Mouse (Mus musculus) megakaryocyte progenitor cell, adult 5-6 weeks (primary cell): ENCODE measurements around the gene Mepce. TPM values are rescaled to one million over a fixed set of nuclear protein-coding genes. Genes with fewer than 3 reads are reported as not detected.

Experiments used
- ATAC-seq: replicated peaks from 2 replicates; pipeline ENCODE4 v1.8.0; 2016; ENCODE audit warnings: mild to moderate bottlenecking, moderate TSS enrichment, inconsistent platforms; ENCODE audit not compliant: poor library complexity
- total RNA-seq, 2 experiments: library from RNA; stranded (forward) in 1 of 2; stranded (reverse) in 1 of 2; fragments of 157-497, 149-512 nt in 1 of 2; fragments of 200-1000 nt in 1 of 2; gene quantifications; 2 replicates each; pipeline versions ENCODE4 v1.2.3 to v1.2.4; 2015 to 2017

The Mepce gene
- total RNA-seq, 2 experiments from 2014 or later: 16.7 to 34.6 TPM

GRCm38 (mm10) chr5:137788946-137789531 lies 1.6 kb upstream of the Mepce start:
- no peak for ATAC-seq

- ATAC-seq: no peak
Measured at GRCm38 (mm10) chr5:137788171-137788570, 716 bp upstream of the Mepce start.

DNA sequence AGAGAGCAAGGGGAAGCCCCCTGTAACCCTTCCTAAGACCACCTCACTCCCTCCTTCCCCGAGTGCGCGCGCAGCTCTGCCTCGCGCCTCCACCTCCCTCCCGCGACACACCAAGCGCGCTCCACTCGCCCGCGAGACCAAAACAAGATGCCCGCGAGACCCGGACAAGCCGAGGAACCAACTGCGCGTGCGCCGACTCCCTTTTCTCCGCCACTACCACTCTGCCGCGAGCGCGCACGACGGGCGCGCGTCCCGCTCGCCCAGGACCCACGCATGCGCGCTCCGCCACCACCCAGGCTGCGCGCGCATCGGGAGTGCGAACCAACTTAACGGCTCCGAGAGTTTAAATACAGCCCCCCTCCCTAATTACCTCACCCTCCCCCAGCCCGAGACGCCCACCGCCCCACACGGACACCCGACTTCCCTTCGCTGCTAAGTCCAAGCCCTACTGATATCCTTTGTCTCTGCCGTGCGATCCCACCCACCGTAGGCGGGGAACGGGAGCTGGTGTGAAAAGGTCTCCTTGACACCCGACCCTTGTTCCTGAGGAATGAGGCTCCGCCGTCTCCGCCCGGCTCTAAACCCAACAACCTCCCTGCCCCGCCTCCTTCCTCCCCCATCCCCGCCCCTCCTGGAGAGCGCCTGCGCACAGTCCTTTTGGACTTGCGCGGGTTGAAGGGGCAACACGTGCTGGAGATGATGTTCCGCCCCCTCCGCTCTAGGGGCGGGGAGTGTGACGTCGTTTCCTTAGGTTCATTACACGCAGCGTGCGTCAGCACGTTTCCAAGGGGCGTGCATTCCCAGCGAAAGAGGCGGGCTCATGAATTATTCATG lies 1.1 kb downstream of the Mepce start:
- ATAC-seq: peak; percentile 72

DNA sequence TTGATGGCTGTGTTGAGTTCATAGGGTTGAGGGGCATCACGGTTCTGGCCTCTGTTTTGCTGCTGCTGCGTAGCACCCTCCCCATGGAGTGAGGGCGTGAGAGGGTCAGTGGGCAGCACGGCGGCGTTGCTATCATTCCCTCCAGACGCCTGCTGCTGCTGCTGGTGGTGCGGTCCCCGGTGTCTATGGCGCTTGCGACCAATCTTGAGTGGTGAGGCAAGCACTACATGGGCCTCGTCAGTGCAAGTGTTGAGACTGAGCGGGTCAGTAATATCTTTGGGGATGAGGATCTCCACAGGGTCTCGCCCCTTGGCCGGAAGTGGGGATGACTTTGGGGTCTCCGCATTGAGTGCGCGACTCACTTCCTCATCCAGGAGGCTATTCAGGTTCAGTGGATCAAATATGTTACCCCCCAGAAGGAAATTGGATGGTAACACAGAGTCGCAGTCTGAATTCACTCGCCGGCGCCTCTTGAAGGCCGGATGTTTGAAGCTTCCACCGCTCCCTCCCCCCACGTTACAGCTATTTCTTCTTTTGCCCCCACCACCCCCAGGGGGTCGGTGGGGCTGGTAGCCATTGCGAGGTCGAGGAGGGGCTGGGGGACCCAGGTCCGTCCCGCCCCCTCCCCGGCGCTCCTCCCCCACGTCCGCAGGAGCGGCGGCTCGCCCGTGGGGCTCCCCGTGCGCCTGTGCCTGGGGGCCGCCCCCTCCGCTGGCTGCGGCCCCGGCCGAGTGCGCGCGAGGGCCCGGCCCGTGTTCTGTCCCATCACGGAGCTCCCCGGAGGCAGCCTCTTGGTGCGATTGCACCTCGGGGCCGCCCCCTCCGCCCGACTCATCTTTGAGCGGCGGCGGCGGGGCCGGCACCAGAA lies 2.1 kb downstream of the Mepce start:
- peak; percentile 0; the same call in 1 of the 2 replicates for ATAC-seq

- no peak for ATAC-seq
Measured at GRCm38 (mm10) chr5:137784546-137784945, 2.9 kb downstream of the Mepce start.

DNA sequence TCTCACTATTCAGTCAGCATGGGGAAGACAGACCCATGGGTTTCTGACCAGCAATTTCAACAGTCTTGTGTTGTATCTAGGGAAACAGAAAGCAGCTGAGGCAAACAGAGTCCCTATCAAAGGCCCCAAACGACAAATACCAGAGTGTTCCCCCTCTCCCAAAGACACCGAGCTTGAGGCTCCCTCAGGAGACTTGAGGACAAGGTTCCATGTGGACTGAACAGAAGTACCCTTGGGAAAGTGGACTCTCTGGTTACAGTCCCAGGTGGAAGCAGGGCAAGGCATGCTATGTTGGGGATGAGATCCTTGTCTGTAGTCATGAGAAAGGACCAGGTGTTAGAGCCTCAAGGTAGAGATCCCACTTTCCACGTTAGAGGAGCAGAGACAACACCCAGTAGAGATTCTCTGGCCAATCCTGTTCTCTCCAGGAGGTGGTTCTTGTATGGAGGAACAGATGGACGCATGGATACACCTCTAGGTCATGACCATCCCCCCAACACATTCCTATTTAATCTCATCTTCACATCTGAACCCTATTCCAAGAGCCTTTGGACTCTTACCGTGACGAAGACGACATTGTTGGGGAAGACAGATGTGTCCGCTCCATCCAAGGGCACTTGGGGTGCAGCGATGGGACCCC lies 3.4 kb downstream of the Mepce start:
- ATAC-seq: no peak

DNA sequence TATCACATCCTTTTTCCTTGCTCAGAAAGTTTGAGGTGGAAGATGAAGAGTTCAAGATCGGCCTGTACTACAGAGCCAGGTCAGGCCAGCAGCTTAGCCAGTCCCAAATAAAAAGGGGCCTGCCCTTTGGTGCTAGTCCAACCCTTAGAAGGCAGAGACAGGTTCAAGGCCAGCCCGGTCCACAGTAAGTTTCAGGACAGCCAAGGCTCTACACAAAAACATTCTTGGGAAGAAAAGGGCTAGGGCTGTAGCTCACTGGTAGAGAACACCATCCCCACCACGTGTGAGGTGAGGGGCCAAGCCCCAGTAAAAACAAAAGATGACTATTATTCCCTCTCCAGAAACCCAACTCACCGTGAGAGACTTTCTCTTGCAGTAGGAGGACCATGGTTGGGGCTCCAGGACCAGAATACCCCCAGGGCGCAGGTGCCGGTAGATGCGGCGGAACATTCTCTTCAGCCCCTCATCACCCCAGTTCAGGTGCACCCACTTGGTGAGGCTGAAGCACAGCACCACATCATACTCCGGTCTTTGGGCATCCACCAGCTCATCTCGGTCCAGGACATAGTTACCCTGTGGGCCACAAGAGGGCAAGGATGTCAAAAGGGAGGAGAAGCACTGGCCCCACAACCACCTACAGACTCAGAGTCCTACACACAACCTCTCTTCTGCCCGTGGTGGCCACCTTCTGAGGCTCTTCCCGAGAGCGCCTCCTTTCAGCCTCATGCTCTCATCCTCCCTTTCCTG lies 4.5 kb downstream of the Mepce start:
- no peak for ATAC-seq

DNA sequence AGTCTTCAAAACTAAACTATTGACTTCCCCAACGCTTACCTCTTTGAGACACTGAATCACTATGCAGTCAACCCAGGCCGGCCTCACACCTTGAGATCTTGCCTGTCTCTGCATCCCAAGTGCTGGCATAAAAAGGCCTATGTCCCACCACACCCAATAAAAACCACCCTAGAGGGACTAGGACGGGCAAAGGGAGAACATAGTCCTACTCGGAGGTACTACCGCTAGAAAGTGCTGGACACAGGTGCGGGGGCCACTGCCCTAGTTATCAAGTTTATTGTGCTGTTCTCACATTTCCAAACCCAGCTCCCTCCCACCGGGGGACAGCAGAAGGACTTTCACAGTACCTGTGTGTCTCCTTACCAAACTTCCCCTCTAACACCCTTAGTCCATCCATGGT lies 5.8 kb downstream of the Mepce start:
- ATAC-seq: no peak

DNA sequence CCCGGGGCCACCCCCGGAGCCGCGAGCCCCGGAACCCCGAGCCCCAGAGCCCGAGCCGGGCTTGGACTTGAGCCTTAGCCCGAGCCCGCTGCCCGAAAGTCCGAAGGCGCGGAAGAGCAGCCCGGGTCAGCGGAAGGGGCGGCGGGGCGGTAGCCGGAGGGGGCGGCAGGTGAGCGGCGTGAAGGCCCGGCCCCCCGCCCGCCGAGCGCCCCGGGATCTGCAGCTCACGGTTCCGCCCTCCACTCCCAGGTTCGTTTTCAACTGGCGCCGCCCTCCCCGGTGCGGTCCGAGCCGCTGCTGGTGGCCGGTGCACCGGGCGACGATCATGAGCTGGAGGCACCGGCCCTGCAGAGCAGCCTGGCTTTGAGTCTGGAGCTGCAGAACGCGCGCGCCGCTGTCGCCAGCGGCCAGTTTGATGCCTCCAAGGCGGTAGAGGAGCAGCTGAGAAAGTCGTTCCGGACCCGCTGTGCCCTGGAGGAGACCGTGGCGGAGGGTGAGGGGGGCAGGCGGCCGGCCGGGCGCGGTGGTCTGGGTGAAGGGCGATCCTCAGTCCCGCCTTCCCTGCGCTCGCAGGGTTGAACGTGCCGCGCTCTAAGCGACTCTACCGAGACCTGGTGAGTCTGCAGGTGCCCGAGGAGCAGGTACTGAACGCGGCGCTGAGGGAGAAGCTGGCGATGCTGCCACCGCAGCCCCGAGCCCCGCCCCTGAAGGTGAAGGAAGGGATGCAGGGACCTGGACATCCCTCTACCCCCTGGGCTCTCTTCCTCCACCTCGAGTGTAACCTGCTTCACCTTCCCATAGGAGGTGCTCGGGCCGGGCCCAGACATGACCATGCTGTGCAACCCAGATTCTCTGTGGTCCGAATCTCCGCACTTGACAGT lies 8.2 kb downstream of the Mepce start:
- peak; percentile 16; the same call in 1 of the 2 replicates for ATAC-seq

DNA sequence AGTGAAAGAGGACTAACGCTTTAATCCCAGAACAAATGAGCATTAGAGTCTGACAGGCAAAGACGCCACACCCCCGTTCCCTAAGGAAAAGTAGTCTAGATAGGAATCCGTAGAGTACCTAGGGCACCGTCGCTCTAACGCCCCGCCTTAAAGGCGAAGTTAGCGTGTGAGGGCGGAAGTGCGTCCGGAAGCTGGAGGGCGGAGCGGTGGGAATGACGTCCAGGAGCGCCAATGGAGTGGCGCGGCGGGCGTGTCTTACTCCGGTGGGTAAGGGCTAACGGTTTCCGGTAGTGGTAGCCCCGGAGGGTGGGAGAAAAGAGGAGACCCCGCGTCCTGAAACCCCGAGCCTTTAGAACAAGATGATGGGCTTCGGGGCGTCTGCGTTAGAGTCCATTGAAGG lies 8.8 kb downstream of the Mepce start, which contains the start of gene Ppp1r35:
Gene Ppp1r35 (plus strand): TSS at position 215 of the 400 bp plus-strand sequence.
- ATAC-seq: peak; percentile 93

- no peak for ATAC-seq
Measured at GRCm38 (mm10) chr5:137777267-137777845, 10.1 kb downstream of the Mepce start.

GRCm38 (mm10) chr5:137776408-137776918 lies 11.0 kb downstream of the Mepce start:
- peak; percentile 46 for ATAC-seq

GRCm38 (mm10) chr5:137775587-137776290 lies 11.7 kb downstream of the Mepce start:
- ATAC-seq: no peak

DNA sequence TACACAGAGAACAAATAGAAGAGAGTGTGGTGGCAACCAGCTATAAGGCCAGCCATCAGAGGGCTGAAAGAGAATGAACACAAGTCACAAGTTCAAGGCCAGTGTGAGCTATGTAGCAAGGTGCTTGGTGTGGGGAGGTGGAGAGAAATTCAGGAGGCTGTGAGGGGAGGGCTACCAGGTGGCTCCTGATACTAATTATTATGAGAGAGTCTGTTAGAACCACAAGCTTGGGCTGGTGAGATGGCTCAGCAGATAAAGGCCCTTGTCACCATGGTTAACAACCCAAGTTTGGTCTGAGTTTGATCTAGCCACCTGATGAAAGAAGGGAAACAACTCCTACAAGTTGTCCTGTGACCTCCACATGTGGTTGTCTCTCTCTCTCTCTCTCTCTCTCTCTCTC lies 14.7 kb downstream of the Mepce start:
- ATAC-seq: peak; percentile 32

DNA sequence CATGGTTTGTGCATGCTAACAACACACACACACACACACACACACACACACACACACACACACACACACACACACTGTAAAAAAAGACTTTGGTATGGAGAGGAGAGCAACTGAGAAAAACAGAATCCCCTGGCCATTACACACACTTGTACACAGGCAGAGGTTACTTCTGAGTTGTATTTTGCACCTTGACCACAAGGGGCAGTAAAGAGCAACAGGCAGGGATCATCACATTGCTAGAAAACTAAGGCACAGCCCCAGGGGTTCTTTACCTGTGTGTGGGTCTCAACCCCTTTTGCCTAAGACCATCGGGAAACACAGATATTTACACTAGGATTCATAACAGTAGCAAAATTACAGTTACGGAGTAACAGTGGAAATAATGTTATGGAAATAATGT lies 16.7 kb downstream of the Mepce start:
- peak; percentile 85 for ATAC-seq

DNA sequence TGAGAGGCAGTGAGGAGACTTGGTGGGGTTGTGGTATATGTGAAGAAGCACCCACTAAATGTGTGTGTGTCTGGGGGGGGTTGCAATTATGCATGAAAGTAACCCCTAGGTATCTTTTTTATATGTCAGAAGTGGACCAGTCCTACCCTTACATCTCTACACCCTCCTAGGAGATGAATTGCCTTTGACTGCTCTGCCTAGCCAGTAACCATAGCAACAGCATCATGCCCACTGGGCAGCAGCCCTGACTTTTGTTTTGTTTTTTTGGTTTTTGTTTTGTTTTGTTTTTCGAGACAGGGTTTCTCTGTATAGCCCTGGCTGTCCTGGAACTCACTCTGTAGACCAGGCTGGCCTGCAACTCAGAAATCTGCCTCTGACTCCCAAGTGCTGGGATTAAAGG lies 19.0 kb downstream of the Mepce start:
- ATAC-seq: no peak

DNA sequence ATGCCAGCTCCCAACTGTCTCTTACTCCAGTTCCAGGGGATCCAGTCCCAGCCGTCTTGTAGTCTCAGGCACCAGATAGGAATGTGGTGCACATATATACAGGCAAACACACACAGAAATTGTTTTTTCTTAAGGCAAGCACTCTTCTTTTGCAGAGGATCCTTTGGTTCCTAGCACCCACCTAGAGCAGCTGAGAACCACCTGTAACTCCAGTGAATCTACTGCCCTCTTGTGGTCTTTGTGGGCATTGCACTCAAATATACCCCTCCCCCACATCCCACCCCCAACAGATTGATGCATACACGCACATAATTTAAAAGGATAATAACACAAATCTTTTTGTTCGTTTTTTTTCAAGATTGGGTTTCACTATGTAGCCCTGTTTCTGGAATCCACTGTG lies 21.2 kb downstream of the Mepce start:
- ATAC-seq: peak; percentile 65
